Mouse (Mus musculus) left cerebral cortex, postnatal 36 days (tissue): ENCODE results near the gene Tmem189. TPM values are rescaled to one million over a fixed set of nuclear protein-coding genes. Genes with fewer than 3 reads are reported as not detected.
"Not testable (repeated sequence)": the region's sequence is repeated elsewhere in the genome, so short reads cannot be mapped to it uniquely, and the experiment has no call there.

ENCODE experiments used
- DNase-seq, 2 experiments: peaks; one replicate each; pipeline ENCODE4 v3.0.0; 2021 to 2022; ENCODE audit warnings: low spot score in 2 of 2, mixed read lengths in 1 of 2
- intact Hi-C: fragments of 180-260 bp; cut with DNase I; formaldehyde crosslinking; loops from one replicate; pipeline ENCODE4 v1.15.1; 2025
- total RNA-seq, 2 experiments: library from RNA; stranded (reverse); gene quantifications; 2 replicates each; pipeline ENCODE4 v1.2.3; 2021

Tmem189 gene
- total RNA-seq, 2 experiments from 2014 or later, result 45.2 to 48.3 TPM

DNA sequence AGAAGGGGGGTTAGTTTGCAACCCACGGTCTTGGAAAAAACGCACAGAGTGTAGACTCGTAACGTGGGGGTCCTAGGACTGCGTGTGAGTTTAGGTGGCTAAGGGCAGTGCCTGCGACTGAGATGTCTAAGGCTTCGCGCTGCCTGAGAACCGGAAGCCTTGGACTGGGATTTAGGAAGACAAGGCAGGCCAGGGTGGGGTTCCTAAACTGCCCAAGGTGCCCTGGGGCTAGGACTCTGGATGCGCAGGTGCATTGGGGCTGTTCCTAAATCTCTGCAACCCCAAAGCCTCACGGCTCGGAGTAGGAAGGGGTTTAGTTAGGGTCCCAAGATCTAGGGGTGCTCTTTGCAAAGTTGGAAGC, 29.0 kb downstream of the Tmem189 start:
- intact Hi-C loops, result no loop called here
- DNase-seq, result no peak

DNA sequence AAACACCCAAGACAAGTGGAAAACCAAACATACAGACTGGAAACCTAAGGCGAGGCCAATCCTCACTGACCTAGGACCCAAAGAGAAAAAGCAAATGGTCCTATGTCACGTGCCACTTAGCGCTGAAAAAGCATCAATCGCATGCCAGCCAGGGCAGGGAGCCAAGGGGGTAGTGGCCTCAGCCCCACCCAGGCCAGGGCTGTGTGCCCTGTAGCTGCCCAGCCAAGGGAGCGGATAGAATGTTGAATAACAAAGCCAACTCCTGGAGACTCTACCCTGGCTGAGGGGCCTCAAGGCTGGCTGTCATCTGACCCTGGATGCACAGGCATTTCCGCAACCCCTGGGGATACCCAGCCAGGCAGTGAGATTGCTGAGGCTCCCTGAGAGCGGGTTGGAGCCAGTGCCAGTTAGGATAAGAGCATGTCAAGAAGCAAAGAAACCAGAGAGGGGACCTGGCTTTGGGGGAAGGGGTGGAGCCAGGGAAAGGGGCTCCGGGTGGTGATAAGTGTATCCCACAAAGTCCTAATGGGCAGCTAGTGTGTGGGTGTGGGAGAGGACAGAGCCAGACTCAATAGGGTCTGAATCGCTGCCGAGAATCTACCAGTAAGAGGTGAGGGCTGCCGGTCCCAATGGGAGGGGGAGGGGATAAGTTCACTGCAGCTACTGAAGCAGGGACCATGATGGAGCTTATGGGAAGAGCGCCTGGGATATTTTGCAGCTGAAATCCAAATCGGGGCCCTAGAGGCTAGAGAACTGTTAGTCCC, 29.6 kb downstream of the Tmem189 start:
- intact Hi-C loops, result no loop called here
- DNase-seq, result no peak

DNA sequence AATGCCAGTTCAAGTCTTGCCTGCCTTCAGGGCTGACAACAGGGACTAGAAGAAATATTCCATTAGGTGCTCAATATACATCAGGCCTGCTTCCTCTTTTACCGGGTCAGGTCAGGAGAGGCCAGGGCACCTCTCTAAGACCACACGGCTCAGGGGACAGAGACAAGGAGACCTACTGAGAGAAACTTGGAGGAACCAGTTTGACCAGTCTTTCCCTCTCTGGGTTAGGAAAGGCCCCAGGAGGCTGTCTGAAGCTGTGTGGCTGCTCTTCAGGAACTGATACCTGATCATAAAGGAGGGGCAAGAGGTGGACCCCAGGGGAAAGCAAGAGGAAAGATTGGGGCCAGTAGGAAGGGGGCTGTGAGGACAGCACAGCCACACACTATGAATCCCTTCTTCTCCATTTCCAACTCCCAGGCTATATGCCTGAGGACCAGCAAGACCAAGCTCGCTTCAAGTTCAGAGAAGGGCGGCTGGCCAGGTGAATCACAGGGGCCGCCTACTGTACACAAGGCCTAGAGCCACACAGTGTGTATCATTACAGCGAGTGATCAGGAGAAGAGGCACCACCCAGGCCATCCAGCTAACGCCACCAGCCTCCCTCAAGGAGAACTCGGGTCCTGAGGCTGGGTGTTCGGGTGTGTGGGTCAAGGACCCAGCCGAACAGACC, 30.3 kb downstream of the Tmem189 start:
- intact Hi-C loops, result no loop called here
- no peak for DNase-seq

DNA sequence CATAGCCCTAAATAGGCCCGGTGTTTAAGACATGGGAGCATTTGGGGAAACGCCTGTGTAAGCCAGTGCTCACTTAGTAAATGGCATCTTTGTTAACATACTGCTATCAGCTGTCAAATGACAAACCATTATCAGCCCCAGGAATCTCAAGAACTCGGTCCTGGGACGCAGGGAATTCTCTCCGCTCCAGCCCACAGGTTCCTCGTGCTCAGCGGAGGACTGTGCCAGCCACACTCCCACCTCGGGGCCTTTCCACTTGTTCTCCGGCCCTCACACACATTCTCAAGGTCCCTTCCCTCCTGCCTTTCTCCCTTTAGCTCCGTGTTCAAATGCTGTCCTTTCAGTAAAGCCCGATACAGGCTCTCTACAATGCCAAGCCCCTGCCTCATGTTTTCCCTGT, 30.9 kb downstream of the Tmem189 start:
- DNase-seq, result no peak
- intact Hi-C loops, result no loop called here

DNA sequence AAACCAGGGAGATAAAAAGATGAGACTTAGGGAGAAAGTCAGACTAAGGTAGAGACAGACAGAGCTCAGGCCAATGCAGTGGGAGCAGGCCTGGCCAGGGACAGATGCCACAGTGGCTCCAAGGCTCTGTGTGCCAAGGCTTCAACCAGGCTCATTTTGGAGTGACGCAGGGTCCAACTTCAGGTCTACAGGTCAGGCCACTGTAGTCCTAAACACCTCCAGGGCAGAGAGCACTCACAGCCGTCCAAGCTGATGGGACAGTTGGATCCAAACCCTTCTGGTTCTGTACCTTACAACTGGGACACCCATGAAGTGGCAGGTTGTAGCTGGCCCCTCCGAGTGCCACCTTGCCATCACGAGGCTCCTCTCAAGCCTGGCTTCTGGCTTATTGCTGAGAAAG, 31.6 kb downstream of the Tmem189 start:
- intact Hi-C loops, result no loop called here
- no peak for DNase-seq

DNA sequence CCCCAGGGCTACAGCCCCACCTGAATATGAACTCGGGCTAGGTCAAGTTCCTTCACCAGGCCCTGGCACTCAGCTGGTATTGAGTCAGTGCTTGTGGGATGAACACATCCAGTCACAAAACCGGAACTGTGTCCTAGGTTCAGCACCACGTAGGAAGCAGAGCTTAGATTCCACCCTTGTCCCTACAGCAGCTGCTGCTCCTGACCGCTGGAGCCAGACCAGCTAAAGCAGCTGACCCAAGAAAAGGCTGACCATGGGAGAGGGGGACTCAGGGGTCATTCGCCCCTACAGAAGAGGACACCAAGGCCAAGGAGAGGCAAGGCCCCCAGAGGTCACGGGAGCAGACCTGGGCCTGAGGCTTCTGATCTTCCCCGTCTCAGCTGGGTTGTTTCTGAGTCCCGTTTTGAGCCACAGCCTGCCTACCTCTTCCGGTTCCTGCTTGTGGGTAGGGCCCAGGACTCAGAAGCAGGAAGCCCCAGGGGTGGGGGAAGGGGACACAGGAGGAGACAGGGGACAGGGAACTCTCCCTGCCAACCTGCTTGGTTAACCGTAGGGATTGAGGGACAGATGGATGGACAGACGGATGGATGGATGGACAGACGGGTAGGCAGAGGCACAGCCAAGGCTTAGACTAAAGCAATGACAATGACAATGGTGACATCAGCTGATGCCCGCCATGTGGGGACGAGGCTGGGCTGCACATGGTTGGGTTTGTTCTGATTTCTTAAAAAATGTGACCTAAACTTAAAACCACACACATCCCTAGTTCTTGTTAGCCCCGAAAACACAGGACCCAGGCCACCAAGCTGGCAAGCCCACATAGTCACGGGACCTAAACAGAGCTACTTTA, 32.8 kb downstream of the Tmem189 start:
- intact Hi-C loops, result no loop called here
- DNase-seq, result no peak

DNA sequence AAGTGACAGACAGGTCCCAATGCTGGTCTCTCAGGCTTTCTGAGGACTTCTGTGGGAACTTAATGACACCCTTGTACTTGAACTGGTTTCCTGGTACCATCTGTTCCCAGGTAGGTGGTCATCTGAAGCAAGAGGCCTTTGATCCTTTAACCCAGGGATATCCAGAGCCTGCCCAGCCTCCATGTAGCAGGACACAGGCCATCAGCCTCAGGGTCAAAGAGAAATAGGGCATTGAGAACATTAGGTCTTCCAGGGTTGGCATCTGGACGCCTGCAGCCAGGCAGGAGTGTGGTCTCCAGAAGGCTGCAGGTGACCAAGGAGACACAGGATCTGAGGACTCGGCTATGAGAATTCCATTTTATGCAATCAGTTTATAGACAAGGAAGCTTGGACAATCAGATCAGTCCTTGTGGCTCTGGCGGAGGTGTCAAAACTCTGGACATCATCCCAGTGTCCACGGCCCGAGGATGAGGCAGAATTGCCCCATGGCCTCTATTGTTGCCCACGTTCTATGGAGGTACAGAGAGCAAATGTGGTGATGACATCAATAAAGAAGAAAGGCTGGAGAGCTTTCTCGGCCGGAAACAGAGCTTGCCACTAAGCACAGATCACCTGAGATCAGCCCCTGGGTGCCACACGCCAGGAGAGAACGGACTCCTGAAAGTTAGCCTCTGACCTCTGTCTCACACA, 34.6 kb downstream of the Tmem189 start:
- intact Hi-C loops, result no loop called here
- DNase-seq, result no peak

DNA sequence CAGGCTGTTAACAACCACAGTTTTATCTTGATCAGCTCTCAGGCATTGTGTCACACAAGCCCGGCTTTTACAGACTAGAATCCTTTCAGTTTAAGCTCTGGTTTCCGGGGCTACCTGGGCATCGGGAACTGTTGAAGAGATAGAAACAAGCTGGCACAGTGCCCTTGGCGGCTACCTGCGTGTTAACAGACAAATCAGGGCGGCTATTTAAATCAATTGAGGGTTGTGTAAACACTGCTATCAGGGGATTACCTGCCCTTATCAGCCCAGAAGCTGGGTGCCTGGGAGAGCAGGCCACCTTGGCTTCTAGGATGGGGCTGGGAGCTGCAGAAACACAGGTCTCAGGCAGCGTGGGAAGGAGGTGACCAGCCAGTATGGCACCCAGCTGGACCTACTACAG, 36.9 kb downstream of the Tmem189 start:
- DNase-seq, result no peak
- intact Hi-C loops, result no loop called here

DNA sequence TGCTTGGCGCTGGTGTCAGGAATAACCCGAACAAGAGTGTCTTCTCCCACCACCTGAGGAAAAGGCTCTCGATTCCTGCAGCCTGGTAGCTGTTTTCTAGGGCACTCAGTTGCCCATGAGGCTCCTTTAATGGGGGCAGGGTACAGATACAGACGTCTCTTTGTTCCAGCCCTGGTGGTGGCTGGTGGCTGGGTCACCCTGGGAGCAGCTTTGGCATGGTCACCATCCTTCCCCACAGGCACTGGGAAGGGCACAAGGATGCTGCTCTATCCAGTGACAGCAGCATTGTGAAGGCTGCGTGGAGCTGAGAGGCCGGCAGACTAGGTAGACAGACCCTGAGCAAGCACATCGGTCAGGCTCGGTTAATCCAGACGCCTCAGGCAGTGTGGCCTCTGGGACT, 38.0 kb downstream of the Tmem189 start:
- intact Hi-C loops, result no loop called here
- DNase-seq, result no peak

DNA sequence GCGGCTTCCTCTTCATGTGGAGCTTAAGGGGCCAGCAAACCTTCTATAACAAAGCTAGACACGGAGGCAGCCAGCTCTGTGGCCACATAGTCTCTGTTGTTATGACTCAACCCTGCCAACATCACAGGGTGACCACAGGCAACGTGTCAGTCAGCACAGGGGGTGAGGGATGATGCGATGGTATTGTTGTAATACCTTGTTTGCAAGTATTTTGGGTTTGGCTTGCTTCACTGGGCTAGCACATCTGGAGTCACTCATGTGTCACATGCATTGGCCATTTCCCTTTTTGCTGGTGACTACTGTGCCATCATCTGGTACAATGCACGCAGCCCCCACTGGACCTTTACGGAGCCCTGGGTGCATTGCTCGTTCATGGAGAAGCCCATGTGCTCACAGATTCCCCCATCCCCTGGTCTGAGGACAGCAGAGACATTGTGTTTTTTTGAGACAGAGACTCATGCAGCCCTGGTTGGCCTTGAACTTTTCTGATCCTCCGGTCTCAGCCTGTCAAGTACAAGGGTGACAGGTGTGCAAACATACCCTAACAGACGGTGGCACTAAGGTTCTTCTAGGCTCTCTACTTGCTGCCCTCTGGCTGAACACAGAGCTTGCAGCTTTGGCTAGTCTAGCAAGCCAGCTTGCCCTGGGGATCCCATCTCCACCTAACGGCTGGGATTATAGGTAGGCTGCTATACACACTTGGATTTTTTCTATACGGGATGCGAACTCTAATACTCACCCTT, 40.2 kb downstream of the Tmem189 start:
- intact Hi-C loops, result no loop called here

DNA sequence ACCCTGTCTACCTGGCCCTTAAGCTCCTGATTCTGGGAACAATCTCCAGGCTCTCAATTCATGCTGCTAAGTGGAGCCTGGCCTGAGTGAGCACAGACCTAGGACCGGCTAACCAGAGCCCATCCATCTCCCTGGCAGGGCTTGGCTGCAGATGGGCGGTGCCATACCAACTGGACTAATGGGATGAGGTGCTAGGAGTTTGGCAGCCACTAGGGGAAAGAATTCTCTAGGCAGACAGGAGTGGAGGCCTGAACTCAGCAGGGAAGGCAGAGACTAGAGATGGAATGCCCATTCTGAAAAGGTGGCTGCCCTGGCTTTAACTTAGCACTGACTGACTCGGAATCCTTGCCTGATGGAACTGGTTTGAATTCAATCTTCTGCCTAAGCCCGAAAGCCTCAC, 43.2 kb downstream of the Tmem189 start:
- intact Hi-C loops, result no loop called here
- no peak for DNase-seq

More for the DNA sequence above, 40.2 kb downstream of the Tmem189 start:
- no peak for DNase-seq

DNA sequence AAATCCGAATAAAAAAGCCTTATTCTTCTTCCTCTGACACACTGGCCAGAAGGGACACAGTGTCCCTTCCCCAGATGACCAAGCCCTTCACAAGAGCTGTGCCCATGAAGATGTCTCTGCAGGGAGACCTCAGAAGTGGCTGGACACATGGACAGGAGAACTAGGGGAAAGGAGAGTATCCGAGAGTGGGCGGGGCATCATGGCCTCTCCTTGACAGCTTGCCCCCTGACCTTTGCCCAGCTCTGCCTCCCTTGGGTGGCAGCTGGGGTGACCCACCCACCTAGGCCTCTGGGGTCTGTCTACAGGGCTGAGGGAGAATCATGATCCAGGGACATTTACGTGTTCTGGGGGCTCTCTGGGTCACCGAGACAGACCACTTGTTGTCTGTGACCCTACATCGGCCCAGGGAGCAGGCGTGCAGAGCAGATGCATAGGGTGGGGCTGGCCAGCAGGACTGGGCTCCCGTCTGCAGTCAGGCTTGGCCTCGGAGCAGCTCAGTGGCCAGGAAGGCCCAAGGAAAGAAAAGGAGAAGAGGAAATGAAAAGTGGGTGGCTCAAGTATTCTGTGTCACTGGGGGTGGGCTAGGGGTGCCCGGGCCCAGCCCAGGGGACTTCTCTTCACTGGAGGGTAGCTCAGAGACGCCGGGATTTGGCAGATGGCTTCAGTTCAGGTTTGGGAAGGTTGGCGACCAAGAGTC, 46.1 kb downstream of the Tmem189 start:
- intact Hi-C loops, result not testable (repeated sequence)

DNA sequence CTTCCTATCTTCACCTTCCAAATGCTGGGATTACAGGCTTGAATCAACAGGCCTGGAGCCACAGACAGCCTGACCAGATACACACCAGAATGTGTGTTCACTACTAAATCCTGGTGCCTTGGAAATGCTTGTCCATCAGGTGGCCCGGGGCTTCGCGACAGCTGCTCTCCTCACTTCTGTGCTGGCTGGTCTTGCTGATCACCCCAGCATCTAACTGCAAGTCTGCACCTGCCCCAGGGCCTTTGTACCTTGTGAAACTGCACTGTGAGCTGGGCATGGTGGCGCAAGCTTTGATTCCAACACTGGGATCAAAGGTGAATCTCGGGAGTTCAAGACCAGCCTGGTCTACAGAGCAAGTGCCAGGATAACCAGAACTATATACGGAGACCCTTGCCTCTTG, 47.5 kb downstream of the Tmem189 start:
- intact Hi-C loops, result no loop called here
- no peak for DNase-seq

More for the DNA sequence above, 46.1 kb downstream of the Tmem189 start:
- not testable (repeated sequence) for DNase-seq

DNA sequence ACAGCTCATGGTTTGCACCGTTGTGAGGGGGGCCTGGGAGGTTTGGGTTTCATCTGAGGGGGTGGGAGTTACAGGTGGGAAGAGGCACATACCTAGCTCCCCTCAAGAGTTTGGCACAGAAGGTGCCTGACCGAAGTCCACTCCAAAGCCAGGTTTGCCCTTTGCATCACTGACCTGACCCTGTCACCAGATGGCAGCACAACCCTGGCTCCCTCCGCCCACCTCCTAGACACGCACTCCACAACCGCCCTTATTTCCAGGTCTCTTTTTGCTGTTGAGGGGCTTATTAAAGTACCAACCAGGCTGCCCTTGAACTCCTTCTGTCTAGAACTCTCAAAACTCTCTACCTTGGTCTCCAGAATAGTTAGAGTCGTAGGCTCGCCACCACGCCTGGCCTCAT, 48.3 kb downstream of the Tmem189 start:
- intact Hi-C loops, result loop anchor here (2.0 kb wide), 1 partner anchor 33 kb away; no protein-coding TSS in a partner anchor
- DNase-seq, result no peak

DNA sequence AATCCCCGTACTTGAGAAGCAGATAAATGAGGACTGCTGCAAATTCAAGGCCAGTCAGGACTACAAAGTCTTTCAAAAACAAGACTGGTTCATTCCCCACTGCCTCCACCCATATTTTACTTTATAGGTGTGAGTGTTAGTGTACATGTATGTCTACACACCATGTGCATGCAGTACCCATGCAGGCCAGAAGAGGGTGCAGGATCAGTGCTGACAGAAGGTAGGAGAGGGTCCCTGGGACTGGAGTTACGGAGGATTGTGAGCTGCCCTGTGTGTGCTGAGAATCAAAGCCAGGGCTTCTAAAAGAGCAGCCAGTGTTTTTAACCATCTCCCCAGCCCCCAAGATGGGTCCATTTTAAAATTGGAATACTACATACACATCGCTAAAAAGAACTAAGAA, 49.3 kb downstream of the Tmem189 start:
- intact Hi-C loops, result loop anchor here (2.0 kb wide), 1 partner anchor 35 kb away; no protein-coding TSS in a partner anchor
- no peak for DNase-seq

DNA sequence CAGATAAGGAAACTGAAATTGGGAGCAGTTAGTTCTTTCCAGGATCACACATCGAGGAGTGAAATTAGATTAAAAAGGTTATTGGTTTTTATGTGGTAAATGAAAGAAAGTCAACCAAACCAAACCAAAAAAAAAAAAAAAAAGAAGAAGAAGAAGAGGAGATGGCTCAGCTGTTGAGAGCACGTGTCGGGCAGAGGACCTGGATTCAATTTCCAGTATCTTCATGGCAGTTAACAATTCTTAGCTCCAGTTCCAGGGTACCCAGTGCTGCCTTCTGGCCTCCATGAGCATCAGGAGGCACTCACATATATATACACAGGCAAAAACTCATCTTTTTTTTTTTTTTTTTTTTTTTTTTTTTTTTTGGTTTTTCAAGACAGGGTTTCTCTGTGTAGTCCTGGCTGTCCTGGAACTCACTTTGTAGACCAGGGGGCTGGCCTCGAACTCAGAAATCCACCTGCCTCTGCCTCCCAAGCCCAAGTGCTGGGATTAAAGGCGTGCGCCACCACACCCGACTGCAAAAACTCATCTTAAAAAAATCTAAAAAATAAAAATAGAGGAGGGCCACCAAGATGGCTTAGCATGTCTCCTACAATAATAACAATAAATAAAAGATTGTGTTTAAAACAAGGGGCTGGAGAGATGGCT, 54.6 kb downstream of the Tmem189 start:
- no peak for DNase-seq
- intact Hi-C loops, result no loop called here

DNA sequence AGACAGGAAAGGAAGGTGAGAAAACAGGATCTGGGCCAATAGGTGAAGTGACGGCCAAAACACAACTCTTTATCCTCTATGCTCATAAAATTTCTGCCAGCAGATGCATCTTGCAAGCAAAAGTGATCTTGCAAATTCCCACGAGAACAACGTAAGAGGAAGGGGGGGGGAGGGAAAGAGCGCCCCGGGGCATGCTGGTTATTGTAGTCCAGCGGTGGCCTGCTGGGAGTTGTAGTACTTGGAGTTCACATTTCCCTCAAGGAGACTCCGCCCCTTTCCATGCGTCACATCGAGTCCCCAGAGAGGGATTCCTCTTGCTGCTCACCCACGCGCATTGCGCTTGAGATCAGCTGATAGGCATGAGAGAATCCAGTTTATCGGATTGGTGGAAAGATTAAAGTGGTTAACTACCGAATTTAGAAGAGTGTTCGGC, 55.3 kb downstream of the Tmem189 start:
- peak; percentile 93 to 94 for DNase-seq
- intact Hi-C loops, result no loop called here

DNA sequence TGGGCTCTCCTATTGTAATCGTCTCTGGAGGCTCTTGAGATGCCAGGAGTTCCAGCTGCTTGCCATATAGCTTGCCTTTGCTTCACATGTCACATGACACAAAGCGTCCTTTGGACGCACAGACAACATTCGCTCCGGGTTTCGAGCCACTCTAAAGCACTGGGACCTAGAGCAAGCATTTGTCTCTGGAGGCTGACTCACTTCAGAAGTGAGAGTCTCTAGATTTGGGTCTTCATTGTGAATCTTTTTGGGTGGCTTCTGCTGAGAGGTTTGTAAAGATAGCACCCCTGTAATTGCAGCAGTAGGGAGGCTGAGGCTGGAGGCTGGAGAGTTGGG, 56.1 kb downstream of the Tmem189 start:
- intact Hi-C loops, result no loop called here
- DNase-seq, result no peak
